Mouse (Mus musculus): Measurements from ENCODE around the gene Cd300ld5.

GRCm38 (mm10) chr11:115071631-115072294 is 34.2 kb upstream of the Cd300ld5 start:
- TF ChIP-seq GATA1 (IDR thresholded peaks at IDR 0.05; ENCODE audit: low read length) (no peak), TAL1 (IDR thresholded peaks at IDR 0.05; ENCODE audit: low read length) (no peak)
